Mouse (Mus musculus) kidney, postnatal 10 days (tissue): ENCODE results near the gene Qtrt1.

Source experiments
- DNase-seq: peaks from one replicate; pipeline ENCODE4 v3.0.0; 2021; ENCODE audit warnings: mixed read lengths

Gene Qtrt1

DNA sequence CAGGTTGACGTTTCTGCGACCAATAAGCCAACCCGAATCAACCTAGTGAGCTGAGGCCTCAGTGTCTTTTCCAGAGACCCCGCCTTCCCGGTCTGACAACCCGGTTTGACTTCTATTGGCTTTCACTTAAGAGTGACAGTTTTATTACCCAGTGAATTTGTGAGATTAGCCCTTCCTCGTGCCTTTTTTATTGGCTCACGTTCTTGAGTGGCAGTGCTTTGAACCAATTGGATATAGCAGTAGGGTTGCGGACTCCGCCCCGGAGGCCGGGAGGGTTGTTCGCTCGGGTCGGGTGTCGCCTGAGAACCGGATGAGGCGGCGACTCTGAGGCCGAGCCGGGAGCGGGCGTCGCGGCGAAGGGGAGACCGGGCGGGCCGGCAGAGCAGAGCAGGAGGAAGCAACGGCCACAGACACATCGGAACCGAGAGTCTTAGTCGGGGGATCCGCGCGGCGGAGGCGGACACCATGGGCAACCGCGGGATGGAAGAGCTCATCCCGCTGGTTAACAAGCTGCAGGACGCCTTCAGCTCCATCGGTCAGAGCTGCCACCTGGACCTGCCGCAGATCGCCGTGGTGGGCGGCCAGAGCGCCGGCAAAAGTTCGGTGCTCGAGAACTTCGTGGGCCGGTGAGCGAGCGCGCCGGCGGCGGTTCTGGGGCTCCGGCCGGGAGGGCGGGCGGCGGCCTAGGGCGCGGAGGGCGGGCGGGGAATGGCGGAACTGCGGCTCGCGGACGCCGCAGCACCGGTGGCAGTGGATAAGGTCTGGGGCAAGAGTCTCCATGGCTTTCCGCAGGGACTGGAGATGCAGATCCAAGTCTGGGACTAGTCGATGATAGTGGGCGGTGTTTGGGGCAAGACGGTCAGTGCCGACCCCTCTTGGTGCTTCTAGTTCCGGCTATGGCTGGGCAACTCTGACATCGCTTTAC is 13.3 kb downstream of the Qtrt1 start, which contains the start of gene Dnm2:
TSS of gene Dnm2 (plus strand) at position 278 of the 925 bp plus-strand sequence.
- DNase-seq: peak; percentile 97

DNA sequence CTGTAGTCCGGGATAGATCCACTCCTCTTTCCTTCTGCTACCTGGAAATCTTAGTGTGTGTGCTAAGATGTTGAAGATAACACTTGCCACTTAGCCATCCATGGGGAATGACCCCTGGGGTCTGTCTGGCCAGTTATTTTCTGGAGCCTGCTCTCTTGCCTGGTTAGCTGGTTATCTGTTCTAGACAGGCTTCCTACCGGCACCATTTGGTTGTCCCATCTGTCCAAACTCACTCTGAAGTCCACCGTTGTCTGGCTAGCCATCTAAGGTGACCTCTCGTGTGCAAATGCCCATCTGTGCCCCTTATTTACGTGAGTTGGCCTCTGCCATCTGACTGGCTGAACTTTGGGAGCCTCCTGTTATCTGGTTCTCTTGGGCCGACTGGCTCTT is 13.9 kb downstream of the Qtrt1 start:
- DNase-seq: no peak

DNA sequence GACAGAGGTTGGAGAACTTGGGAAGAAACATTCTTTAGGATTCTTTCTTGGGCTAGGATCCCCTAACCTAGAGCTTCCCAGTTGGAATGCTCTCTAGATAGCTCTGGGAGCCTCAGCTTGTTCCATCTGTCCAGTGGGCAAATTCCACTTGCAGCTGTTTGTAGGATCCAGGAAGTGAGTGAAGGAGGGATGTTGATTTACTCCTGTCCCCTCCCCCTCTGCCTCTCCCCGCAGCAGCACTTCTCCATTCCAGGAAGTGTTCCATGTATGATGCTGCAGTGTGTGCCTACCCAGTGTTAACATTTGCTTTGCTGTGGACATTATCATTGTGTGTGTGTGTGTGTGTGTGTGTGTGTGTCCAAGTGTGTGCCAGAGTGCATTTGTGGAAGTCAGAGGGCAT is 14.4 kb downstream of the Qtrt1 start:
- peak; percentile 54 for DNase-seq

DNA sequence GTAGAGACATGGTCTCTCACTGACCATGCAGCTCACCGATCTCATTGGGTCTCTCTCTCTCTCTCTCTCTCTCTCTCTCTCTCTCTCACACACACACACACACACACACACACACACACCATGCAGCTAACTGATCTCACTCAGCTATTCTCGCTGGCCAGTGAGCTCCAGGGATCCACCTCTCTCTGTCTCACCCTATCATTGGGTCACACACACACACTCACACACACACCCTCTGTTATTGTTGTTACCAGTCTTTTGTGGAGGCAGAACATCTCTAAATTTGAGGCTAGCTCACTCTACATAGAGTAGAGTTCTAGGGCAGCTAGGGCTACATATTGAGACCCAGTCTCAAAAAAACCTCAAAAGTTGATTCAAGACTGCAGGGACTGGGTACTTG is 14.9 kb downstream of the Qtrt1 start:
- no peak for DNase-seq

DNA sequence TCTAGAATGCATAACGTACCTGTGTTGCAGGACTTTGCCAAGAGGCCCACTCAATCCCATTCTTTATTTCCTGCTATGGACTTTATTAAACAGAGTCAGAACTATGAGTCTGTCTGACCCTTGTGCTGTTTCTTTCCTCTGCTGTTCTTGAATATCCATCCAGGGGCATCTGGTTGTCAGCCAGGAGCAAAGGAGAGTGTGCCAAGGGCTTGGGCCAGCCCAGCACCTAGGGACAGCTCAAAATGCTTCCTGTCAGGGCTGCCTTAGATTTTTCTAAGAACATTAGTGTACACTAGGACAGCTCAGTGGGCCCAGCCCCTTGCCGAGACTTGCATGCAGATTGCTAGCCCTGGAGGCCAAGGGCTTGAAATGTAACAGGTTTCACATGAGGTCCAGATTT is 16.1 kb downstream of the Qtrt1 start:
- DNase-seq: peak; percentile 58

DNA sequence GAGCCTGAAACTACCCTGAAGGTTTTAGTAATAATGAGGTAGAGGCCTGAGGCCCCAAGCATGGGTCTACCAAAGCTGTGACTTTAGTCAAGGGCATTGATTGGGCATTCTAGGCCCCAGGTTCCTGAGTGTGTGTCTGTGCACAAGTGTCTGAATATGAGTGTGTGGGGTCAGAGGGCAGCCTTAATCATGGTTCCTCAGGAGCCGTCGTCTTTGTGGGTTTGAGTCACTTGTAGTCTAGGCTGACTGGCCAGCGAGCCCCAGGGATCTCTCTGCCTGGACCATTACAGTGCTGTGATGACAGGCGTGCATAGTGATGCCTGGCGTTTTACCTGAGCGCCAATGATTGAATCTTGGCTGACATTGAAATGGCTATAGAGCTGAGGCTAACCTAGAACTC is 16.5 kb downstream of the Qtrt1 start:
- DNase-seq: no peak

DNA sequence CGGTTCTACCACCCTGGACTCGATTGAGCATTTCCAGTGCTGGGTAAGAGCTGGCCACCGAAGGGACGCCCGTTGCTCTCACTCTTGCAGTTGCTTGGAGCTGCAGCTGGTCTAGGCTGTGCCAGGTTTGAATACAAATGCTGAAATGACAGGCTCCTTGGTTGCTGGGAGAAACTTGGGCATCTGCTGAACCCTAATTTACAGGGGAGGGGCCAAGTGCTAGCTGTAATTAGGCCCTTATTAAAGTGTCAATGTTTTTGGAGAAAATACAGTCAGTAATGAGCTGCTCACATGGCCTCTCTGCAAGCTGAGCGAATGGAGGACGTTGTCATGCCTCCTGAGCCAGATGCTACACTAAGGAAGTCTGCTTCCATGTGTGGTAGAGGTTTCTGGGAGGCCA is 19.1 kb downstream of the Qtrt1 start:
- no peak for DNase-seq

DNA sequence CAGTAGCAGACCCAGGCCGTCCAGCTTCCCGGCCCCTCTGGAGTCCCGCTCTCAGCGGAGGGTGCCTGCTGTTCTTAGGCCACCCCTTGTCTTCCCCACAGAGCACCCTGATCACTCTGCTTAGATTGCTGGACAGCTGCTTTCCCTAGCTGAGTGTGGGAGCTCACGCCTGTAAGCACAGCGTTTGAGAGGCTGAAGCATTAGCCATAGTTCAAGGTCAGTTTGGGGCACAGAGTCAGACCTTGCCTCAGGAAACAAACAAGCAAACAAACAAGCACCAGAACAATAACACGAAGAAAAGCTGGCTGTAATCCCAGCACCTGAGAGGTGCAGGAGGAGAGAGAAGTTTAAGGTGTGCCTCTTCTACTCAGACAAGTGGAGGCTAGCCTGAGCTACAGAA is 20.4 kb downstream of the Qtrt1 start:
- no peak for DNase-seq

DNA sequence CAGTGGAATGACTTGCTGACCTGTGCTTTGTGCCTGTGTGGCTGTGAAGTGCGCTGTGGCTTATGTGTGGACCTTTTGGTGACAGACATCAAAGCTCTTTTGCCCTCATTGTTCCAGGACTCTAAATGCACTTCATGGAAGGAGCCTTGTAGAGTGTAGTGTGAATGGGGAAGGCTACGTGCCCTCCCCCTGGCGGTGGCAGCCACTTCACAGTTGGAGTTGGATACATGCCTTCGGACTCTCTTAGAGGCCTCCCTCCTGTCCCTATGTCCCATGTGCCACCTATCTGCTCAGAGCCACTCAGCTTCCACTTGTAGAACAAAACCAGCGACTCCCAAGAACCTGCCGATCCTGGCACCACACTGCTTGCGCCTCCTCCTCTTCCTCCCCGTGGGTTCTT is 22.1 kb downstream of the Qtrt1 start:
- no peak for DNase-seq

DNA sequence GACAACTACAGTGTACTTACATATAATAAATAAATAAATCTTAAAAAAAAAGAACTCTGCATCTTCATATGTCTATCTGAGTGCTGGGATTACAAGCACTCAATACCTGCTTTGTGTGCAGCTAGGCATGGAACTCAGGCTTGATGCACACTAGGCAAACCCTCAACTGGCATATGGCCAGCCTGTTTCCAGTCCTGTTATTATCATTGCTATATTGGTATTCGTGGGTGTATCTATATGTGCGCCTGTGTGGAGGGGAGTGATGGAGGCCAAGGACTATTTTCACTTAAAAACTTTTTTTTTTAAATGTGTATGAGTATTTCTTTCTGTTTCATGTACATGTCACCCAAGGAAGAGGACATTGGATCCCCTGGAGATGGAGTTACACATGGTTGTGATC is 22.8 kb downstream of the Qtrt1 start:
- DNase-seq: no peak

DNA sequence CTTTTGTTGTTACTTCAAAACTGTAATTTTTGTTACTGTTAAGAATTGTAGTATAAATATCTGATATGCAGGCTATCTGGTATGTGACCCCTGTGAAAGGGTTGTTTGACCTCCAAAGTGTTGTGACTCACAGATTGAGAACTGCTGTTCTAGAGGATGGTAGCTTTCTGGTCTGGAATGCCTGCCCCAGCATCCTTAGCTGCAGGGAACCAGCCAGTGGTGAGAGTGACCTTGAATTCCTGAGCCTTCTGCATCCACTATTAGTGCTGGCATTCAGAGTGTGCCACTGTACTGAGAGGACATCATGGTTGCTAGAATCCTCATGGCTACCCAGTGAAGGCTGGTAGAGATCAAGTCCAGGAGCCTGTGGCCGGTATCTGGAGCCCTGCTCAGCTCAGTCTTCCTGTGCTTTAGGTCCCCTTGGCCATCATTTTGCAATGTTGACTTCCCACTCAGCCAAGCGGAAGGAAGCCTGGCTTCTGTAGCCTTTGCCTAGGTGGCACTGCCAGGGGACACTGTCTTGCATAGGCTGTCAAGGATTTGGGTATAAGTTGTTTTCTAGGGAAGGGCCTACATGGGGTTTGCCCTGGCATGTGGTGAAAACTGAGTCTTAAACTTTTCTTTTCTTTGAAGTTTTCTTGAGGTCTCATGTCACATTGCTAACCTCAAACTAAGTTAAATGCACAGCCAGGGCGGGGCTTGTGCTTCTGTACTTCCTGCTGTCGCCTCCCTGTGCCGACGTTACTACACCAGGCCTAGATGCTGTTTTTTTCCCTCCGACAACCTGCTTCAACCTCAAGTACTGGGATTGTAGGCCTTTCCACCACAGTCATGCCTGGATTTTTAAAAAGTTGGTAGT is 24.4 kb downstream of the Qtrt1 start:
- DNase-seq: no peak

DNA sequence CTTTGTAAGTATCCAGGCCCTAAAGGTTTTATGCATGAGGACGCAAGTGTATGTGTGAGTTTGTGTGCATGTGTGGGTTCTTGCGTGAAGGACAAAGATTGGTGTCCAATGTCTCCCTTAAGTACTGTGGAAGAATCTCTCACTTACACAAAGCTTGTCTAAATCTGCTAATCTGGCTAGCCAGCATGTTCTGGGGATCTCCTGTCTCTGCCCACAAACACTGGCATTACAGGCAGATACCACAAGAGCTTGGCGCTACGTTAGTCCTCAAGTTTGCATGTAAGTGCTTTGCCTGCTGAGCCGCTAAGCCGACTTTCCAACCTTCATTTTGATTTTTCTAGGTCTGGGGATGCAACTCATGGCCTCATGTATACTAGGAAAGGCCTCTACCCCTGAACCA is 25.9 kb downstream of the Qtrt1 start:
- DNase-seq: no peak

DNA sequence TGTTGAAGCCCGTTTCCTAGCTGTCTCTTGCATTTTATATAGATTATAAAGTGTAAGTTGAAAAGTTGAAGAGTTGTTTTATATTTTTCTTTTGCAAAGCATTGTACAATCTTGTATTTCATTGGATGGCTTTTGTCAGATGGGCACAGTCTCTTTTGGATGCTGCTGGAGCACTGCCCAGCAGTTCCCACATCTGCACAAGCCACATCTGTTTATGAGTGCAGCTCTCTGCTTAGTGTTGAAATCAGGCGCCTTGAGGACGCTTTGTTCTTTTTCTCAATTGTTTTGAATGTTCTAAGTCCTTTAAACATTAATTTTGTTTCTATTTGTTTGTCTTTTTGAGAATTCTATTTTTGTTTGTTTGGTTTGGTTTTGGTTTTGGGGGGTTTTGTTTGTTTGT is 26.6 kb downstream of the Qtrt1 start:
- peak; percentile 35 for DNase-seq

DNA sequence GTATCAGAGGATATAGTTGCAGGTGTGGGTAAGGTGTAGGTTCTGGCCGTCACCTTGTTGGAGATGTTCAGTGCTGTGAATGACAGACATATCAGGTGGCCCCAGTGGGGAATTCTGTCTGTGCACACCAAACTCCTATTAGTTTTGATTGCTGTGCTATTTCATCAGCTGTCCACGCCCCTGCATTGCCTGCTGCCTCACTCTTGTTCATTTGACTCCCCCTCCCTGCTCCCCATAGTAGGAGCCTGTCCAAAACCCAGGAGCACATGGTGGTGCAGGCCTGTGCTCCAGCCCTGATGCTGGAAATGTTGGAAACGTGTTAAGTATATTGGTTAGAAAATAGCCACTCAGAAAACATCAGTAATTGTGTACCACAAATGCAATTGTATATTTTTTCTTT is 27.8 kb downstream of the Qtrt1 start:
- DNase-seq: no peak

DNA sequence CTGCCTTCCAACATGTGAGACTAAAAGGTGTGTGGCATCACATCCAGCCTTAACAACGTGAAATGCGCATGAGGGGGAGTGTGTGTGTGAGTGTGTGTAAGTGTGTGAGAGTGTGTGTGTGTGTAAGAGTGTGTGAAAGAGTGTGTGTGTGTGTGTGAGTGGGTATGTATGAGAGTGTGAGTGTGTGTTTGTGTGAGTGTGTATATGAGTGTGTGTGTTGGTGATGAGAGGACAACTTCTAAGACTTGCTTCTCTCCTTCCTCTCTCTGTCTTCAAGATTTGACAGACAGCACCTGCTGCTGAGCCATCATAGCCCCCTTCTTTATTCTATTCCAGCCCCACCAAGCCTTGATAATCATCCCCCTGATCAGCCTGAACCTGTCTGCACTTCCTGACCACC is 28.3 kb downstream of the Qtrt1 start:
- DNase-seq: no peak

DNA sequence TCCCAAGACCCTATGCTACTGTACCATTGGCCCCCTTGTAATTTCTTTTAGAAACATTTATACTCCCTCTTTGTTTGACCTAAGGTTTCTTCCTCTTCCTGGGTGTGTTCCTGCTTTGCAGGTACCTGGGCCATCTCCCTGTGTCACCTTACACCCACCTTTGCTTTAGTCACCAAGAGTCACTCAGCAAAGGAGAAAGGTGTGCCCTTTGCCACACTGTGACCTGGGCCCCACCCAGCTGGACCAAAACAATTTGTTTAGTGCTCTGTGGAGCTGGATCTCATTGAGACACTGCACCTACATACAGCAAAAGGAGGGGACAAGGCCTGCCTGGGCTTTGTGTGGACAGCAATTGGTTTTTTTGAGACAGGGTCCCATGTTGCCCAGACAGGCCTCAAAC is 28.8 kb downstream of the Qtrt1 start:
- no peak for DNase-seq

DNA sequence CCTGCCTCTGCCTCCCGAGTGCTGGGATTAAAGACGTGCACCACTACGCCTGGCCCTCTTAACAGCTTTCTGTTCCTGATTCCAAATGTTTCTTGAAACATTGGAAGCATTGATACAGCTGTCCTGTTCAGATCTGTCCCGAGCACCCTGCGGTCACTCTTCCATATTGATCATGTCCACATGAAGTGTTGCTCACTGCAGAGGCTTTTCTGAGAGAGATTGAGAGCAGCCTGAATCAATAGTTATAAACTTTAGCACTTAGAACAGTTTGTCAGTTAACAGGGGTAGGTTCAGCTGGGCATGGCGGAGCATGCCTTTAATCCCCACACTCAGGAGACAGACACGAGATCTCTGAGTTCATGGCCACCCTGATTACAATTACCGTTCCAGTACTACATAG is 32.2 kb downstream of the Qtrt1 start:
- no peak for DNase-seq

DNA sequence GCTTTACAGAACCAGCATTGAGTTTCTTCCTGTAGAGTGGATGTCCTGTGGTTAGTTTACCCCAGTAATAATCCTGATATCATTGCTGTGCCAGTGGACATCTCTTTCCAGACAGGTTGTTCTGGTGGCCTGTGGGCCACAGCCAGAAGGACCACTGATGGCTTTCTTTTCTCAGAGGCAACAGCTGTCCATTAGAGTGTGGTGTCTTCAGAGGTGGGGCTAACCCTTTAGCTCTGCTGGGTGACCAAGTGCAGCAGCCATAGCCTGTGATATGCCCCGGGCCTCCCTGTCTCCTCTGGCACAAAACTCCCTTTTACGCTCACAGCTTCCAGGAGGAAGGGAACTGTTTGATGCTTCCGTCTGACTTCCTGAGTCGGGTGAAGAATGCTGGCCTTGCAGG is 32.9 kb downstream of the Qtrt1 start:
- DNase-seq: no peak

DNA sequence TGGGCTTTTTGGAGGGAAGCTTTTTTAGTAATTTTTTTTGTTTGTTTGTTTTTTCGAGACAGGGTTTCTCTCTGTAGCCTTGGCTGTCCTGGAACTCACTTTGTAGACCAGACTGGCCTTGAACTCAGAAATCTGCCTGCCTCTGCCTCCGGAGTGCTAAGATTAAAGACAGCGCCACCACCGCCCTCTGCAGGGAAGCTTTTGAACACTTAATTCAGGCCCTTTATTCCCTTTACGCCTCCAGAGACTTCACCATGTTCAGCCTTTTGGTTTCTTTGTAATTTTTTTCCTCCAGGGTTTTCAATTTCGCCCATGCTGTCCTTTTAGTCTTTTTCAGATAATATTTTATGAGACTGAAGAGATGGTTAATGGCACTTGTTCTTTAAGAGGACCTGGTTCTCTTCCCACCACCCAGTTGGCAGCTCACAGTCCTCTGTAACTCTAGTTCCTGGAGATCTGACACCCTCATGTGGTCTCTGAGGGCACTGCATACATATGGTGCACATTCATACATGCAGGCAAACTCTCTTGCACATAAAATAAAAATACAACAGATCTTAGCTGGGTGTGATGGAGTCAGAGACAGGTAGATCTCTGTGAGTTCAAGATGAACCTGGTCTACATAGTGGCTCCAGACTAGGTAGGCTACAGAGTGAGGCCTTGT is 33.6 kb downstream of the Qtrt1 start:
- DNase-seq: no peak

DNA sequence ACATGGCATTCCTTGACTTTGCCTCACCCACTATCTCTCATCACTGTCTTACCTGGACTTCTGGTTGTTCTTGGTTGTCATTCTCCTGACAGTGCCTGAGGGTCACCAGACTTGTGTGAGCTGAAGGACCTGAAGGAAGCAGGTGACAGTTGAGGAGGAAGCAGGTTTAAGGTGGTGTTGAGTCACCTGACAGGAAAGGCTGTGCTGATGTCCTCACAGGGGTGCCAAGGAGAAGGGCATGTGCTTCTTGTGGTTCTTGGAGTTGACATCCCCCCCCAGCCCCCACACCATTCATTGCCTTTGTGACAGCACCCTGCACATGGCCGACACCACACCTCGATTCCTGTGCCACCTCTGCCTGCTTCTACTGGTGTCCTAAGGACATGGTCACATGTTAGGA is 36.1 kb downstream of the Qtrt1 start:
- DNase-seq: no peak

DNA sequence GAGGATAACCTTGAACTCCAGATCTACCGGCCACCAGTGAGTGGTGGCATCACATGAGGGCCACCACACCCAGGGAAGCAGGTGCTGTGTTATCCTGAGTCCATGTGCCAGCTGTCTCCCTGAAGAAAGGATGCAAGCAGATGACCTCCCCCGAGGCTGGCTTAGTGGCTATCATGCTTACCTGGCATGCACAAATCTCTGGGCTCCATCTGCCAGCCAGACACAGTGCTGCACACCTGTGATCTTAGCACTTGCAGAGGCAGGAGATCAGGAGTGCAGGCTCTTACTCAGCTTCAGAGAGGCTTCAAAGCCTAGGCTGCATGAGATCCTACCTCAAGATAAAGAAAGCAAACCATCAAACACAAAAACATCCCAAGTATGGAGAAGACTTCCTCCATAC is 38.1 kb downstream of the Qtrt1 start:
- no peak for DNase-seq

DNA sequence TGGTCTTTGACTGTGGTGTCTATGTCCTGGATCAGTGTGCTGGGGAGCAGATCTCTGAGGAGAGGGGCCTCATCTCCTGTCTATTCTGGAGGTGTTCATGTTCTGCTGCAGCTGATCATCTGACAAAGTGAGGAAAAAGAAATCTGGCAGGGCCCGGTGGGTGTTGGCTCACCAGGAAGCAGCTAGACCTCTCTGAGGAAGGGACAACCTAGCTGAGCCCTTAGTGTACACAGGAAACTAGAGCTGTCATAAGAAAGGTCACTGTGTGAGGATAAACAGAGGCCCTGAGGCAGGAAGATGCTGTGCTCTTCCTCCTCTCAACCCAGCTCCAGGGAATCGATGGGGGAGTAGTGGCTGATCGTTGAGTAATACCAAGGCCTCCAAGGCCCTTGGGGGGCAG is 38.6 kb downstream of the Qtrt1 start:
- peak; percentile 35 for DNase-seq

DNA sequence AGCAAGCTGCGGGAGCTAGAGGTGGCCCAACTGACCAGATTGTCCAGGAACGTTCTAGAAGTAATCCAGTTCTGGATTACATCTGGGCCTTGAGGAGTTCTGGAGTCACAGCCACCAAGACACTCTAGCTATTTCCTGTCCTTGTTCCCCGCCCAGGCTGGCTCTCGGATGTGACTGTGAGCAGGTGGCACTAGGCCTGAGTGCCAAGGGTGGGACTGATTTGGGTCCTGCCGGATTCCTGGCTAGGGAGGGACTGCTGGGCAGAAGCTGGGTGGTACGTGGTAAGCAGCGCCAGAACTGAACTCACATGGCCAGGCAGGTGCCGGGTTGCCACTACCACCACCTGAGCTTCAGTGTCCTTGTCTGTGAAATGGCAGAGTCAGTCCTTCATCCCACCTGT is 39.8 kb downstream of the Qtrt1 start:
- DNase-seq: peak; percentile 30

DNA sequence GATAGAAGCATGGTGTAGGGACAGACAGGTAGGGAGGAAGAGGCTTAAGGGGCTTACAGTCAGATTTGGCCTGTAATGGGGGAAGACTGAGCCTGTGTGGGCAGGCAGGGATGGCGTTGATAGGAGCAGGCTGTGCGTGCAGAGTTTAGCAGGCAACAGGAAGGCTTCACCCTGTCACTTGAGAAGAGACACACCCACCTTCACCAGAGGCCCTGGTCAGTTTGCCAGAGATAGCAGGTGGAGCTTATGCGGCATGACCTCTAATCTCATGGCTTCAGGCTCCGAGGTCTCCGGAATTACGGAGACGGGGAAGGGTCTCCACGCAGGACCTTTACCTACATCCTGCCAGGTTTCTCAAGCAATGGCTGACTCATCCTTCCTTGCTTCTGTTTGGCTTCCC is 40.2 kb downstream of the Qtrt1 start:
- no peak for DNase-seq
